Mouse (Mus musculus): ENCODE results near the gene BC030499. TPM values are rescaled to one million over a fixed set of nuclear protein-coding genes. Genes with fewer than 3 reads are reported as not detected.

BC030499 gene
- total RNA-seq, 4 experiments from 2014 or later, result 4.3 to 11.8 (median 7.3) TPM

DNA sequence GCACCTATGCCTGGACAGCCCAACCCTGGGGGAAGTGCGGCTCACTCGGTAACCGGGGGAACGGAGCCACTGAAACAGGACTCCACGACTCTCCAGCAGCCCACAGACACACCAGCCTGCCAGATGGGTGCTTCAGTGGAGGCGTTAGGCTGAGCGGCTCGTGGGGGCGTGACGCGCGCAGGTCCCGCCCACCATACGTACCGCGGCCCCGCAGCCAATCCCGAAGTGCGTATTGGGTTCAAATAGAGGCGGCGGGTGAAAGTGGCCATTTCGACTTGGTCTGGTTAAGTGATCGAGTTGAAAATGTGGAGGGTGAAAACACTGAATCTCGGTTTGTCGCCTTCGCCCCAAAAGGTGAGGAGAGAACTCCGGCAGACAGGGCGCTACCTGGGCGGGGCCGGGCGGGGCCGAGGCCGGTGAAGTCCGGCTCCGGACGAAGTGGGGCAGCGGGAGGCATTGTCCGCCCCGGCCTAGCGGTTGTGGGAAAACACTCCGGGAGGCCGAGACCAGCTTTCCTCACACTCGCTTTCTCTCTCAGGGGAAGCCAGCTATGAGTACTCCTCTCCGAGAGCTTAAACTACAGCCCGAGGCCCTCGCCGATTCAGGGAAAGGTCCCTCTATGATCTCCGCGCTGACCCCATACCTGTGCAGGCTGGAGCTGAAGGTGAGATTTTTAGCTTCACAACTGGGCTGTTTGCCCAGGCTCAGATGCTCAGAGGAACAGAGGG is 10.9 kb downstream of the BC030499 start, which contains the start of gene Spag5:
Gene Spag5, plus strand, starts transcription at position 173 of the 728 bp plus-strand sequence.
- peak; percentile 89 to 92 for DNase-seq (ENCODE audit: low spot score in 2 of 2)

DNA sequence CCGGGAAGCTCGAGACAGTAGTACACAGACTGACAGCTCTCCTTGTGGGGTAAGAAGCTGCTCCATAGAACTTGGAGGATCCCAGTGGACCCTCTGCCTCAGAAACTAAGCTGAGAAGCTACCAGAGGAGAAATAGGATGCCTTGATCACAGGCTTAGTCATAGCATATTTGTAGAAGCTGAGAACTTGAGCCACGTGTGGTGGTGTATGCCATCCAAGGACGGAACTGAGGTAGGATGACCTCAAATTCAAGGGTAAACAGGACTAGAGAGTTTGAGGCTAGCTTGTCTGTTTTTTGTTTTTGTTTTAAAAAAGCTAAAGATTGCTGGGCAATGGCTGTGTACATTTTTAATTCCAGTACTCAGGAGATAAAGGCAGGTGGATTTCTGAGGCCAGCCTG is 14.6 kb downstream of the BC030499 start:
- no peak for DNase-seq (ENCODE audit: low spot score in 2 of 2)

DNA sequence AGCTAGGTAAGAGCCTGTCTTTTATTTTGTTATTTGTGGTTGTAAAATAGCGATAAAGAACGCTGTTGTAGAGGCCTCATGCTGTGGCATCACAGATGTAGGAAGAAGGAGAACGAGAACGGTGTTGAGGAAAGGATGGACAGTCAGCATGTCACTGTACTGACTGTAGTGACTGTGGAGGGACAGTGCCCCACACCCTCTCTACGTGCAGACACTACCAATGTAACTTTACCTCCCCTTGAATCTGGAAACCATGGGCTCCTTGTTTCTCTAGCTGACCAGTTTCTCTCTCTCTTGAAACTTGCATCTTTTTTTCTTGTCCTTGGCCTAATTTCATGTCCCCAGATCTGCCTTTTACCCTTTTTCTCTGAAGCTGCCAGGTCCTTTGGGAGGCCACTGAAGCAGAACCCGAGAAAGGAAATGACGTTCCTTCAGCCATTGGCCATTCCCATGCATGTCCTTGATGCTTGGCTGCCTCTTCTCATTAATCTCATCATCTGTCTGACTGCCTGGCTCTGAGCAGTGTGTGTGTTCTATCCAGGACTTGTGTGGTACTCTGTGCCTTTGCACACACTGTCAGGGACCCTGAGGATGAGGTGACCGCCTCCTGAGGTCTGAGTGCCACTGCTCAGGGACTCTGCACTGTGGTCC is 20.3 kb downstream of the BC030499 start:
- no peak for DNase-seq (ENCODE audit: low spot score in 2 of 2)

DNA sequence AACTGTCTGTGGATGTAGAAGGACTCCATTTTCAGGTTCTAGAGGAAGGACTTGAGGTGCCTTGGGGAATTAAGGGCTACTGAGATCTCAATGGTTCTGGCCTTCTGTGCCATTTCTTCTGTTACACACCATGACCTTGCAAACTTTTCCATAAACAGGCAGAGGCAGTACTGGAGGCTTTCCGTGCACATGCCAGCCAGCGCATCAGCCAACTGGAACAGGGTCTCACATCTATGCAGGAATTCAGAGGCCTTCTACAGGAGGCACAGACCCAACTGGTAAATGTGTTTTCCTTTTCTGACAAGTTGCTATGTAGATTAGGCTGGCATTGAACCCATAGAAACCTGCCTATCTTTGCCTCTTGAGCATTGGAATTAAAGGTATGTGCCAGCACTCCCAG is 23.0 kb downstream of the BC030499 start:
- no peak for DNase-seq (ENCODE audit: low spot score in 2 of 2)

DNA sequence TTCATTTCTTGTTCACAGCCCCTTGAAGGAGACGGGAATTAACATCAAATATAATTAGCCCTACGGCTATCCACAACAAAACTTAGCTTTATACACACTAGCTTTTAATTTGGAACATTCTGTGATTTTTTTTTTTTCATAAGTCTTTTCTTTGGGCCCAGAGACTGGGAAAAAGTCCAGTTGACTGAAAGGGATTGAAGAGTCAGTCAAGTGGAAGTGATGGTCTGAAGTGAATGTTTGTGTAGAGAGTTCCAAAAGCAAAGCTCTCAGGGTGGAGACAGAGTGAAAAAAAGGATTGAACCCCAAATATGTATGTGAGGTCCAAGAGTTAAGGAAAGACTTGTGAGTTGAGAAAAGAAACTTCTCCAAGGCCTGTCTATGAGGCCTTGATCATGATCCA is 27.8 kb downstream of the BC030499 start:
- no peak for DNase-seq (ENCODE audit: low spot score in 2 of 2)

DNA sequence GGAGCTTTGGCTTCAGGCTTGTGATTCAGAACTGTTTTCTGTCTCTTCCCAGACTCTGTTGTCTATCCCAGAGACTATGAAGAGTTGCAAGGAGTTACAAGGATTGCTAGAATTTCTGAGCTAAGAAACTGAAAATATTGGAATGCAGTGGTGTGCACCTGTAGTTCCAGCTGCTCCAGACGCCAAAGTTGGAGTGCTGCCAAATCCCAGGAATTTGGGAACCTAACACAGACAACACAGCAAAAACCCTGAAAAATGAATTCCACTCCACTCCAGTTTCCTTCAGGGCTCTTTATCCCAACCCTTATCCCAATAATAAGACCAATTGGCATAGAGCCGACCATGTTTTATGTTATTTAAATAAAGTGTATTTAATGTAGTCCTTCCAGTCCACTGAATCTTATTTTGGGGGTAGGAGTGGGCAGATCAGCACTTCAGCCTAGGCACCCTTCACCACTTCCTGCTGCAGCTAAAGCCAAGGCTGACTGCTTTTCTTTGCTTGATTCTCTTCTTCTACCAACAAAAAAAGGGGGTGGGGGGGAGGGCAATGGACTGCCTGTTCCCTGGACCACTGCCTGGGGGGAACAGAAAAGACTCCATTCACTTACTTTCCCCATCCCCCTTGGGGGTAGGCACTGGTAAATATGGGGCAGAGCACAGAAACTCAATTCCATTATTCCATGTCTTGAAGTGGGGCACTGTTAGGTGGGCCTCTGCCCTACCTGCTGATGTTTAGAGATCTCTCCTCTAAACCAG is 31.6 kb downstream of the BC030499 start:
- DNase-seq (ENCODE audit: low spot score in 2 of 2), result no peak

DNA sequence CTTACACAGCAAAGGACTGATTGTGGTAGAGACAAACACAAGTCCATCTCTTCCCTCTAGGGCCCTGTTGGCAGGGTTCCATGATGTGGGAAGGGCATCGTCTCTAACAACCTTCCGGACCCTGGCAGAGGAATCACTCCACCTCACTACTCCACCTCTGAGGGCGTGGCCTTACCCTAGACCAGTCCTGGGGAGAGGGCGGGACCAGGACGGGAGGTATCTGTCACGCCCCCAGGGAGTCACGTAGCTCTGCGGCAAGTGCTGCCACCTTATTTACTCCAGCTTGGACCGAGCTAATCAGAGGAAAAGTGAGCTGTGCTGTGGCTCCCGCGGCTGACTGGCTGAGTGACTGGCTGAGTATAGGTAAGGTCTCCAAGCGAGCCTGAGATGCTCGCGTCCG is 32.2 kb downstream of the BC030499 start, which contains the start of gene Aldoc:
Gene Aldoc, plus strand, starts transcription at position 109 of the 400 bp plus-strand sequence.
- peak; percentile 83 to 90 for DNase-seq (ENCODE audit: low spot score in 2 of 2)

DNA sequence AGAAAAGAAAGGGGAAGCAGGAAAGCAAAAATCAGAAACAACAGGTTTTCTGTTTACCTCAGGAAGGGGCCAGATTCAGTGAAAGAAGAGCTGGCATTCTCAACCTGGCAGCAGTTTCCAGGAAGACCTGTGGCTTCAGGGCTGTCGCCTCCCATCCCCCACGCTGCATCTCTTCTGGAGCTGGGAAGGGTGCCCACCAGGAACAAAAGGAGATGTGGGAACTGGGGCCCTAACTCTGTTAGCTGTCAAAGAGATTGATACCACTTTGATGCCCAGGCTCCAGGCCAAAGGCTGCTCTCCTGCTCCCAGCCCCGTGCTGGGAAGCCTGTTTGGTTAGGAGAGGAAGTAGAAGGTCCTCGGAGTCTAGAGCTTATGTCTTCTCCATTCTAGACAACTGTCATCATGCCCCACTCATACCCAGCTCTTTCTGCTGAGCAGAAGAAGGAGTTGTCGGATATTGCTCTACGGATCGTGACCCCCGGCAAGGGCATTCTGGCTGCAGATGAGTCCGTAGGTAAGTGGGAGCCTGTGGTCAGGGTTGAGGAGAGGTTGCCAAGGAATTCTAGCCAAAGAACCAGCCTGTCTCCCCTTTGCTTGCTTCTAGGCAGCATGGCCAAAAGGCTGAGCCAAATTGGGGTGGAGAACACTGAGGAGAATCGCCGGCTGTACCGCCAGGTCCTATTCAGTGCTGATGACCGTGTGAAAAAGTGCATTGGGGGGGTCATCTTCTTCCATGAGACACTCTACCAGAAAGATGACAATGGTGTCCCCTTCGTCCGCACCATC is 33.6 kb downstream of the BC030499 start:
- no peak for DNase-seq (ENCODE audit: low spot score in 2 of 2)

DNA sequence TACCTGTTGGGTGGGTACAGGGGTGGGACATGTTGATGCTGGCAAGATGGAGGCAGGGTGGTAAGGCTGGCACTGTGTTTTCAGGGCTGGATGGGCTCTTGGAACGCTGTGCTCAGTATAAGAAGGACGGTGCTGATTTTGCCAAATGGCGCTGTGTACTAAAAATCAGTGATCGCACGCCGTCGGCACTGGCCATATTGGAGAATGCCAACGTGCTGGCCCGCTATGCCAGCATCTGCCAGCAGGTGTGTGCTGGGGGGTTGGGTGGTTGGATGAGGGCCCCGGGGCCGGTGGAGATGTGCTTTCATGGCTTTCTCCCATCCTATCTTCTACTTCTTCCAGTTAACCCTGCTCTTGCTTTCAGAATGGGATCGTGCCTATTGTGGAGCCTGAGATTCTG is 34.3 kb downstream of the BC030499 start:
- no peak for DNase-seq (ENCODE audit: low spot score in 2 of 2)

DNA sequence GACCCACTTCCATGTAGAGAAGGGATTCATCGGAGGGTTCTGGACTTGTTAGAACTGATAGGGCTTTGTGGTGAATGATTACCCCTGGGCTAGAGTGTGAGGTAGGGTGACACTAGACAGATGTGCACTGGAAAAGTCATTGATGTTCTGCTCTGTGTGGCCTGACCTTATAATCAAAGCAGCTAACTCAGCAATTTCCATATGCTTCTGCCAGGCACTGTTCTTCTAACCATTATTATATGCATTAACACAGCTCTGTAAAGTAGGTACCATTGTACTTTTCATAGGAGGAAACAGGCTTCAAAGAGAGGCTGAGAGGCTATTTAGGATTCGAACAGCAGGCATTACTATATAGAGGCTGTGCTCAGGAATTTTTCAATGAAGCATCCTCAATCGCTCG is 36.6 kb downstream of the BC030499 start:
- no peak for DNase-seq (ENCODE audit: low spot score in 2 of 2)

DNA sequence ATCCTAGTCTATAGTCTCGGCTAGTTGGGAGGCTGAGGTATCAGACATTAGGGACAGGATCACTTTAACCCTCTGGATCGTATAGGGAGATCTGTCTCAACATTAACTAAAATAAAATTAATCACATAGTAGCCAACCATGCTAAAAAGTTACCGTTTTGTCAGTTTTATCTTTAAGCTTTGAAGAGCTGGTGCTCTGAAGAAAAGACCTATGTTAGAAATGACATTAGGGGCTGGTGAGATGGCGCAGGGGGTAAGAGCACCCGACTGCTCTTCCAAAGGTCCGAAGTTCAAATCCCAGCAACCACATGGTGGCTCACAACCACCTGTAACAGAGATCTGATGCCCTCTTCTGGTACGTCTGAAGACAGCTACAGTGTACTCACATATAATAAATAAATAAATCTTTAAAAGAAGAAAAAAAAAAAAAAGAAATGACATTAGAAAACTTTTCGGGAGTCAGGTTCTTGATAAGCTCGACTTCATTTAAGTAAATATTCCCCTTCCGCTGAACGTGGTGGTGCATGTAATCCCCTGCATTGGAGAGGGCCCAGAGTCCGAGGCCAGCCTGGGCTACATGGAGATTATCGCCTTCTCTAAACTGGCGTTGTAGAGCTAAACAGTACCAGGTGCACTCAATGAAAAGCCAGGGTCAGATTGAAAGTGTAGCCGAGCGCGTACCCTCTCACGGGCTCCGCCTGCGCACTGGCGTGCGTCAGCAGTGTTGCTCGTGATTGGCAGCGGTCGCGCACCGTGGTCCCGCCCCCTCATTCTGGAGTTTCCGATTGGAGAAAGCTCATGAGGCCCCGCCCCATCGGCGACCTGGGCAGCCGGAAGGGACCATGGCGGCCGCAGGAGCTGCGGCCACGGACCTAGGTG is 37.2 kb downstream of the BC030499 start, which contains the start of gene Pigs:
Gene Pigs, plus strand, starts transcription at position 782 of the 878 bp plus-strand sequence.
- peak; percentile 92 to 96 for DNase-seq (ENCODE audit: low spot score in 2 of 2)

DNA sequence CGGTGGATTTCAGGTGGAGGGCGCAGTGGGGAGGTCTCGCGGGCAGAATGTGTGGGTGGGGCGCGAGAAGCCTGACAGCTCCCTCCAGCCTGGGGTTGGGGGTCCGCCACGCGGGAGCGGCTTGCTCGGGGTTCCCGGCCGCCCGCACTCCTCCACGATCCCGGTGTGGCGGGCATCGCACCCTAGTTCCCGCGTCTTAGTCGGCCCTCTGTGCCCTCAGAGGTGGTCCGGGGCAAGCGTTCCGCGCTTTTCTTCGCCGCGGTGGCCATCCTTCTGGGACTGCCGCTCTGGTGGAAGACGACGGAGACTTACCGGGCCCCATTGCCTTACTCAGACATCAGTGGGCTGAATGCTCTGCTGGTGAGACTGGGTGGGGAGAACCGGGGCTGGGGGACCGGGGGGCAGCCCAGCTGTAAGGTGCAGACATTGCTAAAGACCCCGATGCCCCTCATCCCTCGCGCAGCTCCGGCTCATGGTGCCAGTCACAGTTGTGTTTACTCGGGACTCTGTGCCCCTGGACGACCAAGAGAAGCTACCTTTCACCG is 37.9 kb downstream of the BC030499 start:
- no peak for DNase-seq (ENCODE audit: low spot score in 2 of 2)

DNA sequence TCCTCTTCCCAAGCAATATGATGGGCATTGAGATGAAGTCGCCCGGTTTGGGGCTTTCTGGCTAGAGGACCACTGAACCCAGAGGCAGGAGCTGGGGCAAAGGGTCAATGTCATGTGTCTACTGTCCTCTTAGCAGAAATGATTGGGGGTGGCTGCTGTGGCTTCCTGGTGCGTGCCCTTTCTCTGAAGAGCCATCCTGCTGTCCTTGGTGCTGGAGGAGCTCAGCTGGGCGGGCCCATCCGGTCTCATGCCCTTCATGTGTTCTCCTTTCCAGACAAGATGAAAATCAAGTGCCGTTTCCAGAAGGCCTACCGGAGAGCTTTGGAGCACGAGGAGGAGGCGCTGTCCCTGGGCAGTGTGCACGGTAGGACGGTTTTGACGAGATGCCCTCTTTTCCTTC is 42.0 kb downstream of the BC030499 start:
- no peak for DNase-seq (ENCODE audit: low spot score in 2 of 2)

DNA sequence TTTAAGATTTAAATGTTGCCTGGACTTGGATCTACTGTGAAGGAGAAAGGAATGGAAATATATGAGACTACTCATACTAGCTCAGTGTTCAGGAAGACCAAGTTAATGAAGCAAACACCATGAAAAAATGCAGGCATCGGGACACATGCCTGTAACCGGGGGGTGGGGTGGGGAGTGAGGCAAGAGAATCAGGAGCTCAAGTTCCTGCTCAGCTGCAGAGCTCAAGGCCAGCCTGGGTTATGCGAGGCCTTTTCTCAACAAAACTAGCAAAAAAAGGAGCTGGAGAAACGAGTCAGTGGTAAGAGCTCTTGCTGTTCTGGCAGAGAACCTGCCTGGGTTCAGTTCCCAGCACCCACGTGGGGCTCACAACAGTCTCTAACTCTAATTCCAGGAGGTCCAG is 43.4 kb downstream of the BC030499 start:
- no peak for DNase-seq (ENCODE audit: low spot score in 2 of 2)

DNA sequence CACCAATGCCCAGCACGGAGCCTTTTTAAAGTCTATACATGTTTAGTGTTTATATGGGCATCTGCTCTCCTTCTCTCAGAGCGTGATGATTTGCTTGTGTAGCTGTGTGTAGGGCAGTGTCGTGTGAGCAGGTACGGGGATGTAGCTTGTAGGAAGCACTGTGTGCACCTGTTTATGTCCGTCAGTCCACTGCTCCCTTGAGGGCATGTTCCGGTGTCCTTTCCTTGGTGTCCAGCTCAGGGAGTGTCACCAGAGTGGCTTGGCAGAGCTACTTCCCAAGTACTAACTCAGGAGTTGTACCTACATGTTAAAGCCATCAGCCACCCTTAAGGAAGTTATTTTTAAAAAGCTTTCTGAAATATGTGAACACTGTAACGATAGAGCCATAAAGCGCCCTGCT is 46.4 kb downstream of the BC030499 start:
- DNase-seq (ENCODE audit: low spot score in 2 of 2), result no peak

DNA sequence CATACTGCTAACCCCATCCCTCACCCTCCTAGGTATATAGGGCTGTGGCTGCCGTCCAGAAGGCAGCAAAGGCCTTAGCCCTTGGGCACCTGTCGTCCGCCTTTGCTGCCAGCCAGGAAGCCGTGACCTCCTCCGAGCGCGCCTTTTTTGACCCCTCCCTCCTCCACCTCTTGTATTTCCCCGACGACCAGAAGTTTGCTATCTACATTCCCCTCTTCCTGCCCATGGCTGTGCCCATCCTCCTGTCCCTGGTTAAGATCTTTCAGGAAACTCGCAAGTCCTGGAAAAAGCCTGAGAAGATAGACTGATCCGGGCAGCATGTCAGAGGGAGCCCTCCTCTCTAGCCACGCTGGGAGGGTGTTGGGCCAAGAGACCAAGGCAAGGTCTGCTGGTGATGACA is 51.1 kb downstream of the BC030499 start:
- no peak for DNase-seq (ENCODE audit: low spot score in 2 of 2)

DNA sequence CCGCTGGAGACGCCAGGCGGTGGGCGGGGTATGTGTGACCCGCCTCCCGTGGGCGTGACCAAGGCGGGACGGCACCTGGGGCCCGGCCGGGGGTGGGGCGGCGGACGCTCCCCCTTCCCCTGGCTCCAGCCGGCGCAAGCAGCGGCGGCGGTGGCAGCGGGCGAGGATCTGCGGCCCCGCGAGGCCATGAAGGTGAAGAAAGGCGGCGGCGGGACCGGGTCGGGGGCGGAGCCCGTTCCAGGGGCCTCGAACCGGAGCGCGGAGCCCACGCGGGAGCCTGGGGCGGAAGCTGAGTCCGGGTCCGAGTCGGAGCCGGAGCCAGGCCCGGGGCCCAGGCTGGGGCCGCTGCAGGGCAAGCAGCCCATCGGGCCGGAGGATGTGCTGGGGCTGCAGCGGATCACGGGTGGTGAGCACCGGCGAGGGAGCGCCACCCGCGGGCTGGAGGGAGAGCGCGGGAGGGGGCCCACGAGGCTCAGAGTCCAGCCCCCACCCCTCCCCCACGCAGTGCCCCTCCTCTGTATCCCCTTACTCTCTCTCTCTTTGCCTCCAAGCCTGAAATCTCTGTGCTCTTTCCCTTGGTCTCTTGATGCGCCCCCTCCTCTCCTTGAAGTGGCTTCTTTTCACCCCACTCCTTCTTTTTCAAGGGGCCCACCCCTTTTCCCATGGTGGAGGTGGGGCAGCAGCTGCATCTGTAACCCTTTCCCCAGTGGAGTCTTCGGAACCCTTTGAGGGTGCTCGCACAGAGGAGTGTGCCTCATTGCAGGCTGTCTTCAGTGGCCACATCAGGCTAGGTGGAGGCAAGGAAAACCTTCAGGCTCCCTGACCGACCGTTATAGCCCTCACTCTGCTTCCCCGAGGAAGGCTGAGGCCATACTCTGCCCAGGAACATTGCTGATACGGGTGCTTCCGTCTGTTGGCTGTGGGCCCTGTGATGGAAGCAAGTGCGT is 53.0 kb downstream of the BC030499 start, which contains the start of gene Unc119:
Gene Unc119, plus strand, starts transcription at position 102 of the 947 bp plus-strand sequence.
- peak in 1 of 2 experiments; percentile 61 for DNase-seq (ENCODE audit: low spot score in 2 of 2)

DNA sequence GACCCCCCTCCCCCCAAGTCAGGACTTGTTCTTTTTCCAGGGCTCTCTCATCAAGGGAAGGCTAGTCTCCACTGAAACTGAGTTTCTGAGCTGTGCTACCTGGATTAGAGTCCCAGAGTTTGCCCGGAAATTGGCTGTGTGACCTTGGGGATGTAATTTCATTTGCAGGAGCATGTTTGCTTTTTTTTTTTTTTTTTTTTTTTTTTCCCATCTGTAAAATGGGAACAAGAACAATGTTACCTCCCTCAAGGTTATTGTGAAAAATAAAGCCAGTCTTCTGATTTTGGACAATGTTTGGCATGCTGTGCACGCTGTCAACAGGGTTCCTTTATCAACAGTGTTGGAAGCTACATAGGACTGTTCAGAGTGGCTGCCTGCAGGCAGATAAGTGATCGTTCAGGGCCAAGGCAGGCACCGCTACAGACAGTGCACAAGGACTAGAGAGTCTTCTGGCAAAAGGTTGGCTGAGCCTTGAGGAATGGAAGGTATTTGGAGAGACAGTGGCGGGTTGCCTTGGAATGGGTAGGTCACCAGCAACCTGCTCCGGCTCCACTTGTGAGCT is 53.8 kb downstream of the BC030499 start:
- DNase-seq (ENCODE audit: low spot score in 2 of 2), result no peak

All from layer of hippocampus, adult 8-10 months (tissue).